Mouse (Mus musculus) gastrocnemius, postnatal 14 days (tissue): Measurements from ENCODE around the gene Mlana. TPM values are rescaled to one million over a fixed set of nuclear protein-coding genes. Genes with fewer than 3 reads are reported as not detected.

Source experiments
- DNase-seq: peaks from one replicate; pipeline ENCODE4 v3.0.0; 2021; ENCODE audit warnings: mixed read lengths
- intact Hi-C: fragments of 180-260 bp; cut with DNase I; formaldehyde crosslinking; loops from one replicate; pipeline ENCODE4 v1.15.1; 2025; ENCODE audit warnings: low total_unique reads
- long read RNA-seq, 2 experiments: library from polyadenylated mRNA; stranded (forward); transcript quantifications; one replicate each; pipeline ENCODE4 v2.0.0; 2021
- total RNA-seq, 2 experiments: library from RNA; stranded (reverse); gene quantifications; 2 replicates each; pipeline ENCODE4 v1.2.3; 2021

The Mlana gene
- total RNA-seq, result not detected
- long read RNA-seq, experiment 1, result 0 reads
- long read RNA-seq, experiment 2, result 0 reads

DNA sequence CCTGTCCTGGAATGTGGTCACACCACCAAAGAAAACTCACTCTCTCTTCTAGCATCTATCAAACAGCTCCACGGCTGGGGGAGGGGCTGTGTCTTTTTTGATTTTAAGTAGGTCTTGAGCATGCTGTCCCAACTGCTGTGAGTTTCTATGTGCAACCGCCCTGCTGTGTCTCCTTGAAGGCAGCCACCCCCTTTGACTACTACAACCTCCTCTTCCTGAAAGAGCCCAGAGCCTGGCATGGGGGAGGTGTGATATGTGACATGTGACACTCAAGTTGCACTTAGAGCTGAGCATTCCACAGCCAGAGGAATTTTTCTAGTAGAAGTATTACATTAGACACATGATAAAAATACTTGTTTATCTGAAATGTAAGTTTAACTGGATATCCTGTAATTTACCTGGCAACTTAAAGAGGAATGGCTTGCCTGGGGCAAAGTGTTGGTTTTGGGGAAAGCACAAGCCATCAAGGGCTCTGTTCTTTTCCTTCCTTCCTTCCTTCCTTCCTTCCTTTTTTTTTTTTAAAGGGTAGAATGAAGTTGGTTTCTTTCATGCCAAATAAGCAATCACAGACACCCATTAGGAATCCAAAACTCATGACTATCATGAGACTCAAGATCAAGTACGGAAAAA is at the start of gene Mlana:
TSS of gene Mlana (plus strand) at position 580 of the 630 bp plus-strand sequence.
- DNase-seq, result no peak

DNA sequence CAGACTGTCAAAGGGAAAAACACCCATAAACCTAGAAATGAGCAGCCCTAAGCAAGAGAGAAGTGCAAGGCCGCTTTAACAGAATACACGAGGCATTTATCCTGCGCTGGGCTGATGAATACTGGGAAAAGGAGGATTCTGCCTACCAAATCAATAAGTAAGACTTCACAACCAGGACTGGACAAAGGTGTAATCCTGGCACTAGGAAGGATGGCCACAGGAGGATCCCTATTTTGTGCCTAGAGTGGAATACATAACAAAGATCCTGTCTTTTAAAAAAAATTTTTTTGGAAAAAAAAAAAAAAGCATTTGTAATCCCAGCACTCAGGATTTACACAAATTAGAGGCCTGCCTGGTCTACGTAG is 49.1 kb upstream of the Mlana start:
- no peak for DNase-seq
- intact Hi-C loops, result no loop called here

More for the DNA sequence above, at the start of gene Mlana:
- intact Hi-C loops, result no loop called here

GRCm38 (mm10) chr19:29649683-29650082 is 47.9 kb upstream of the Mlana start:
- intact Hi-C loops, result no loop called here

GRCm38 (mm10) chr19:29653768-29654265 is 43.8 kb upstream of the Mlana start:
- intact Hi-C loops, result no loop called here
- DNase-seq, result no peak

More at GRCm38 (mm10) chr19:29649683-29650082, 47.9 kb upstream of the Mlana start:
- no peak for DNase-seq

DNA sequence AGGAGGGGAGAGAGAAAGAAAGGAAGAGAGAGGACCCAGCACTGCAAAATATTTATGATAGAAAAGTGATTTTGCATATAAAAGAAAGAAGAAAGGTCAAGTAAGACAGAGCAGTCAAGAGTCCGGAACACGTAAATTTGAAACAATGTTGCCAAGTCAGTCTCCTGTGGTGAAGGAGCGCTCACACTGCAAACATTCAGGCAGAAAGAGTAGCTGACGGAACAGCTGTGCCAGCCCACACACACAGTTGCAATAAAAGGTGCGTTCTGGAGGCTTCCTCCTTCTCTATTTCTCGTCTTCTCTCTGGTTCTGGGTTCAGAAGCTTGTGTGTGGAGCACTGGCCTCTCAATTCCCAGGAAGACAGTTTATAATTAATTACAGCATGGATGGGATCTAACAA is 42.5 kb upstream of the Mlana start:
- DNase-seq, result no peak
- intact Hi-C loops, result no loop called here

DNA sequence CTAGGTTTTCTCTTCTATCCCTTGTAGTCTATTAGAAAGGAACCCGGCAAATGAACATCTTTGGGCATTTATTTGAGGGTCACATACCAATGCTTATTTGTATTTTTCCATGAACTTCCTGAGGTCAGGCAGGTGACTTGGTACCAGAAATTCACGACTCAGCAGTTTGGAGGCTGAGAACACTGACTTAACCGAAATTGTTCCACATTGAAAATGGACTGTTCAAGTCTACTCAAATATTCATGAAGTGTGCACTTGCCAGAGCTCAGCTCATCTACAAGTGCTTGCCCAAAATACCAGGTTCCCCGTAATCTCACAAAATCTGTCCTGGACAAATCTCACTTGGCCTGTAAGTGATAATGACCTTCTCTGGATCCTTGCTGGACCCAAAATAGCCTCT is 41.6 kb upstream of the Mlana start:
- intact Hi-C loops, result no loop called here
- no peak for DNase-seq

GRCm38 (mm10) chr19:29656620-29657019 is 41.0 kb upstream of the Mlana start:
- DNase-seq, result no peak
- intact Hi-C loops, result no loop called here

GRCm38 (mm10) chr19:29657033-29657432 is 40.6 kb upstream of the Mlana start:
- DNase-seq, result no peak
- intact Hi-C loops, result no loop called here

DNA sequence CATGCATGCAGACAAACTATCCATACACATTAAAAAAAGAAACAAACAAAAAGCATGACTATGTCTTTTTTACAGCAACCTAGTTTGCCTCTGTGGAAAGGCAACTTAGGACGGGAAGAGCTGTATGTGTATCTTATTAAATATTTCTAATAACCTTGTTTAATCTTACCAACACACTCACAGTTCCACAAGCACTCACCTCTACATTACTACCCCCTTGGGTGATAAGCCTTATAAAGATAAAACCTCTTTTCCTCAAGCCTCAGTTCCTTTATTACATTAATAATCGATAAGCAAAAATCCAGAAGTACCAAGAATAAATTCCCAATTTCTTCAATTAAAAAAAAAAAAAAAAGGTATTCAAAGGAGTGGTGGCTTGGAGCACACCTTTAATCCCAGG is 40.1 kb upstream of the Mlana start:
- intact Hi-C loops, result no loop called here
- DNase-seq, result no peak

- intact Hi-C loops, result no loop called here
- DNase-seq, result no peak
Observed at GRCm38 (mm10) chr19:29658836-29659235, 38.8 kb upstream of the Mlana start.

GRCm38 (mm10) chr19:29659705-29660104 is 37.9 kb upstream of the Mlana start:
- intact Hi-C loops, result no loop called here
- no peak for DNase-seq

DNA sequence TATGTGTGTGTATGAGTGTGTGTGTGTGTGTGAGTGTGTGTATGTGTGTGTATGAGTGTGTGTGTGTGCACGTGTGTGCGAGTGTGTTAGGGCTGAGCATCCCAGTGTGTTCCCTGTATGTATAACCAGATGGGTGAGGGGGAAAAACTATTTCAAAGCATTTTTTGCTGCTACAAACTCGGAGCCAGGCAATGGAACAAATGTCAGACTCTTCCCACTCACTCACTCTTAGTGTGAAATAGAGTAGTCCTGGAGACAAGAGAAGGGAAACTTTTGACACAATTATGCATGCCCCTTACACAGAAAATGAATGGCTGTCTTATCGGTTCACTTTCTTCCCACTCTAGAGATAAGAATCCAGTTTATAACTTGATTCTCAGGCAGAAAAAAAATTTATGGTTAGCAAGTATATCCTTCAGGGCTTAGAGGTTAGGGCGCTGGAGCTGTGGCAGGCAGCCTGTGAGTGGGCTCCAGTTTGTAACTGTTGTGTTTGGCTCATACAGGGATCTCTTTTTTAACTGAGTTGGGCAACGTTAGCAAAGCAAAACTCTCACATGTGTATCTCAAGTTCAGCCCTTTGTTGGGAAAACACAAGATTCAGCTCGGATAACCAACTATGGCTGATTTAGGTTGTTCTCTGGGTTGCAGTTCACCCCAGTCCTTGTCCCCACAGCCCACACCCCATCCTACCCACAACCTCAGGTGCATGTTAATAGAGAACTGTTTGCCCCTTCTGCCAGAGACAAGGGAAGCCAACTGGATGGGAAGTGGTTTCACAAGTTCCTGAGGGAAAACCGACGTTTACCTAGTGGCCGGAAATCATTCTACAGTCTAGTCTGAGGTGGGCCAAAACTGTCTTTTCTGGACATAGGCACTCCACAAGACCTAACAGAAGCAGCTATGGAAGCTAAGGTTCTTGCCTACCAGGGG is 36.5 kb upstream of the Mlana start:
- no peak for DNase-seq
- intact Hi-C loops, result no loop called here

DNA sequence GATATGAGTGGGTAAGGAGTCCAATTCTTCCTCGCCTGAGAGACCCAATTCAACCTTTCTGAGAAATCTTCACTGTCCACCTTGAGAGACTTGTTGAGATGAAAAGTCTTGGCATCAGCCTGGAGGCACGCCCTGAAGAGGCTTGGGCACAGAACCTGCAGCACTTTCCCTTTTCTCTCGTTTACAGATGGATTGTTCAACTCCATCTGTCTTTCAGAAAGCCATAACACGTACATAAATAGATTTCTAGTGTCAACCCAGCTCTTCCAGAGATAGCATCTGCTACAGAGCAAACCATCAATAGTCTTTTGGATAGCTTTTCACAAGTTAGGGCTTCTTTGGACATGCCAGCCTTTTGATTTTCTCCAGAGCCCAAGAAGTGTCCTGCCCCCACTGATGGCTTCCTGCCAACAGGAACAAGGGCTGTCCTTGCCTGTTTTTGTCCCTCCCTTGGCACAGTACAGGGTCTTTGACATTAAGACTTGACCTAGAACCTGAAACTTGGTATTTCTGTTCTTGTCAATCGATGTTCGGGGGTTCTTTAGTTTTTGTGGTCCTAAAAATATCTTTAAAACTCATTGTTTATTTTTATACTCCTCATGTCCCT is 35.5 kb upstream of the Mlana start:
- no peak for DNase-seq
- intact Hi-C loops, result no loop called here

DNA sequence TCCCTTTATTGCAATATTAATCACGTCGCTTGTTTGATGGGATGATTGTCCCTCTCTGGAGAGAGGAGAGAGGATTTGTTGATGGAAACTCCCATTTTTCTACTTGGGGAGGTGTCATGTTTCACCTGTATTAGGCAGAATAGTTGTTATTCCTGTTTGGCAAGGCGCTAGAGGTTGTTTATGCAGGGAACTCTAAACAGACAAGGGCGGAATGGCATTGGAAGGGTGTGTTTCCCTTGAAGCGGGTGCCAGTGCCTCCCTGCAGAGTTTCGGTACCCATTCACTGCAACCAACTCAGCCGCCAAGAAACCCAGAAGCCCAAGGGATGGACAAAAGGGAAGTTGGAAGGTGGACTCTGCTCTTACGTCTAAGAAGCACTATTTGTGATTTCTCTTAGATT is 33.8 kb upstream of the Mlana start:
- DNase-seq, result no peak
- intact Hi-C loops, result no loop called here

DNA sequence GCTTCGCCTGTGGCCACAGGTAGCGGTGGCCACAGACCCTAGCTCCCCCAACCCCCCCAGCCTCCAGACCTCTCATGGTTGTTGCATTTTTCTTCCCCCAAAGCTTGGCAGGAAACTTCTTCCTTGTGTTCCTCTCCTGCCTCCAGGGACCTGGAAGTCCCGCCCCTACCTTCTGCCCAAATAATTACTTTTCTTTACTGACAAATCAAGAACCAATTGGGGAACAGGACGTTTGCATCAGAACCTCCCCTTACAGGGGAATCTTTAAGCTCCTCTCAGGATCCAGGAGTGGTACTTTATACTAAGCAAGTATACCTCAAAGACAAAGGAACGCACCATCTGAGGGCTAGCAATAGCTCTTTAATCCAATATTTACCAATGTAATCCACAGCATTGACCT is 32.7 kb upstream of the Mlana start:
- no peak for DNase-seq
- intact Hi-C loops, result no loop called here

GRCm38 (mm10) chr19:29666164-29666563 is 31.5 kb upstream of the Mlana start:
- intact Hi-C loops, result no loop called here
- DNase-seq, result no peak

GRCm38 (mm10) chr19:29666965-29667594 is 30.5 kb upstream of the Mlana start:
- intact Hi-C loops, result no loop called here
- no peak for DNase-seq

DNA sequence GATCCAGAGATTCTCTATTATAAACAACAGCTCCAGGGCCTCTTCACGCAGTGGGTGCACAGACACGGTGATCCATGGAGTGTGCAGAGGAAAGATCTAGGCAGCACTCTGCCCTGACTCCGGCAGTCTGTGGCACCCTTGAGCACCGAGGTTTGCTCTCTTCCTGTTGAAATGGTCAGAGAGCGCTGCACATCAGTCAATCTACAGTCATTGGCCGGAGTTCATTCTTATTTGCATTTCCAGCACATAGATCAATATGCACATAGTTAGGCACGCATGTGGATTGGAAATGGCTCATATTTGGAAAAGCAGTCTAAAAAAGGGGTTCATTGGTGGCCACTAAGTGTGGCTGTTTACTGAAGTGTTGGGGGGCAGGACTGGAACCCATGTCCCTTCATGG is 29.5 kb upstream of the Mlana start:
- intact Hi-C loops, result no loop called here
- DNase-seq, result no peak

- no peak for DNase-seq
- intact Hi-C loops, result no loop called here
Observed at GRCm38 (mm10) chr19:29670247-29670646, 27.4 kb upstream of the Mlana start.

DNA sequence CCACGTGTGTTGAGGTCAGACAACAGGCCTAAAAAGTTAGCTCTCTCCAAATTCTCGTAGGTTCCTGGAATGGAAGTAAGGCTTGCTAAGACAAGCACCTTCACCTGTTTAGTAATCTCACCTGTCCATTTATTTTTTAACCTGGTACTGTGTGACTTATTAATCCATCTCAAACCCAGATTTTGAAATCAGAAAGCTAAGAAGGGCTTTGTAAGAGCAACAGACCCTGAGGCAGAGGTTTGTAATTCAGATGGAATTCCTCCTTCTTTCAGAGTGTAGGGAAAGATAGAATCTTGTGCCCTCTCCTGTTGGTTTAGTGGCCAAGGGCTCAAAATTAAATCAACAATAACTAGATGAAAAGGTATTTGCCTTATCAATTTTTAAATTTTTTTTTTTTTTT is 26.5 kb upstream of the Mlana start:
- DNase-seq, result no peak

More for the DNA sequence above, 26.5 kb upstream of the Mlana start:
- intact Hi-C loops, result no loop called here
